In genomic region chr13:12680954-12681571, GRCm38 (mm10) we compare ENCODE assay signal across 8 mouse cellular contexts.
A peak's percentile ranks its signal among the peaks of the same experiment; 100 is the strongest.
DNase-seq lines count a peak whose midpoint lies in the region; ATAC-seq and TF ChIP-seq lines count a peak whose summit lies in the region.
"Not testable (repeated sequence)": the region's sequence is repeated elsewhere in the genome, so short reads cannot be mapped to it uniquely, and the experiment has no call there.

No protein-coding gene starts in this region.

- not testable (repeated sequence) for TF ChIP-seq CTCF in intestine, postnatal 0 days (IDR thresholded peaks at IDR 0.05; ENCODE audit: low read depth)

- H3K9ac ChIP-seq in embryonic facial prominence, embryonic 11.5 days (replicated peaks; ENCODE audit: low read length); forebrain, embryonic 14.5 days (ENCODE audit: low read length); heart, embryonic 14.5 days (ENCODE audit: low read length); hindbrain, embryonic 15.5 days; intestine, postnatal 0 days (ENCODE audit: low read depth, low read length); limb, embryonic 12.5 days (replicated peaks); lung, embryonic 16.5 days (ENCODE audit: low read length); midbrain, embryonic 16.5 days (ENCODE audit: low read depth, low read length): not testable (repeated sequence)

- WGBS in embryonic facial prominence, embryonic 11.5 days: 73% methylated on average over 4 of the region's 6 CpGs
- 80% methylated on average over 3 of the region's 6 CpGs for WGBS in forebrain, embryonic 14.5 days
- 87% methylated on average over 3 of the region's 6 CpGs for WGBS in heart, embryonic 14.5 days
- WGBS in hindbrain, embryonic 15.5 days: 83% methylated on average over 5 of the region's 6 CpGs
- 70% methylated on average over 3 of the region's 6 CpGs for WGBS in intestine, postnatal 0 days
- WGBS in limb, embryonic 12.5 days: 75% methylated on average over 6 of the region's 6 CpGs
- 69% methylated on average over 4 of the region's 6 CpGs for WGBS in lung, embryonic 16.5 days
- WGBS in midbrain, embryonic 16.5 days: 80% methylated on average over 4 of the region's 6 CpGs

- H3K36me3 ChIP-seq in embryonic facial prominence, embryonic 11.5 days (replicated peaks; ENCODE audit: control insufficient read depth, insufficient read depth, low read depth, low read length); forebrain, embryonic 14.5 days (ENCODE audit: control insufficient read depth, insufficient read depth, low read length); heart, embryonic 14.5 days (ENCODE audit: control insufficient read depth, insufficient read depth, low read length); hindbrain, embryonic 15.5 days; intestine, postnatal 0 days (ENCODE audit: control insufficient read depth, insufficient read depth); limb, embryonic 12.5 days; lung, embryonic 16.5 days (ENCODE audit: control insufficient read depth, insufficient read depth, low read length); midbrain, embryonic 16.5 days (ENCODE audit: control insufficient read depth, insufficient read depth, low read length): not testable (repeated sequence)

- not testable (repeated sequence) for H3K27me3 ChIP-seq in embryonic facial prominence, embryonic 11.5 days (ENCODE audit: control insufficient read depth, insufficient read depth, low read length); forebrain, embryonic 14.5 days (replicated peaks; ENCODE audit: control insufficient read depth, insufficient read depth, low read length); heart, embryonic 14.5 days (ENCODE audit: control insufficient read depth, insufficient read depth, low read length); hindbrain, embryonic 15.5 days; intestine, postnatal 0 days (replicated peaks; ENCODE audit: control insufficient read depth, insufficient read depth, low read length); limb, embryonic 12.5 days; lung, embryonic 16.5 days (ENCODE audit: control insufficient read depth, insufficient read depth, low read depth, low read length); midbrain, embryonic 16.5 days (ENCODE audit: control insufficient read depth, insufficient read depth, low read depth, low read length)

- not testable (repeated sequence) for H3K4me3 ChIP-seq in embryonic facial prominence, embryonic 11.5 days (ENCODE audit: low read depth, low read length); forebrain, embryonic 14.5 days (ENCODE audit: low read depth, low read length); heart, embryonic 14.5 days (ENCODE audit: control insufficient read depth in 1 of 2, insufficient read depth in 1 of 2, low read depth in 1 of 2, low read length in 2 of 2); hindbrain, embryonic 15.5 days; intestine, postnatal 0 days (ENCODE audit: low read depth, low read length); limb, embryonic 12.5 days (replicated peaks); lung, embryonic 16.5 days (ENCODE audit: low read length); midbrain, embryonic 16.5 days (ENCODE audit: low read depth, low read length)

- not testable (repeated sequence) for H3K4me1 ChIP-seq in embryonic facial prominence, embryonic 11.5 days (ENCODE audit: control insufficient read depth, insufficient read depth, low read length); forebrain, embryonic 14.5 days (ENCODE audit: control insufficient read depth, insufficient read depth, low read length); heart, embryonic 14.5 days (ENCODE audit: control insufficient read depth in 2 of 2, insufficient read depth in 2 of 2, low read length in 2 of 2); hindbrain, embryonic 15.5 days (replicated peaks); intestine, postnatal 0 days (replicated peaks; ENCODE audit: control insufficient read depth, insufficient read depth, low read length); limb, embryonic 12.5 days (replicated peaks); lung, embryonic 16.5 days (replicated peaks; ENCODE audit: control insufficient read depth, insufficient read depth, low read length); midbrain, embryonic 16.5 days (ENCODE audit: control insufficient read depth, insufficient read depth, low read length)

- H3K9me3 ChIP-seq in embryonic facial prominence, embryonic 11.5 days (replicated peaks; ENCODE audit: control insufficient read depth, low read length); forebrain, embryonic 14.5 days (replicated peaks; ENCODE audit: control insufficient read depth, low read length); heart, embryonic 14.5 days (ENCODE audit: control insufficient read depth, low read length); hindbrain, embryonic 15.5 days; intestine, postnatal 0 days (ENCODE audit: control insufficient read depth); limb, embryonic 12.5 days; lung, embryonic 16.5 days (ENCODE audit: control insufficient read depth, low read length); midbrain, embryonic 16.5 days (replicated peaks; ENCODE audit: control insufficient read depth, low read length, poor library complexity, severe bottlenecking): not testable (repeated sequence)

- not testable (repeated sequence) for H3K4me2 ChIP-seq in embryonic facial prominence, embryonic 11.5 days (ENCODE audit: low read depth, low read length); forebrain, embryonic 14.5 days (ENCODE audit: low read length); heart, embryonic 14.5 days (ENCODE audit: low read length); hindbrain, embryonic 15.5 days; intestine, postnatal 0 days (replicated peaks; ENCODE audit: low read depth); limb, embryonic 12.5 days; lung, embryonic 16.5 days (ENCODE audit: low read depth, low read length); midbrain, embryonic 16.5 days (ENCODE audit: low read length)

- DNase-seq in embryonic facial prominence, embryonic 11.5 days (ENCODE audit: low spot score); forebrain, embryonic 14.5 days (ENCODE audit: low spot score): not testable (repeated sequence)

- H3K27ac ChIP-seq in embryonic facial prominence, embryonic 11.5 days (replicated peaks; ENCODE audit: low read depth, low read length); forebrain, embryonic 14.5 days (ENCODE audit: low read depth, low read length); heart, embryonic 14.5 days (replicated peaks in 1 of 2; ENCODE audit: control insufficient read depth in 1 of 2, insufficient read depth in 1 of 2, low read depth in 2 of 2, low read length in 2 of 2); hindbrain, embryonic 15.5 days (replicated peaks); intestine, postnatal 0 days (ENCODE audit: low read depth, low read length); limb, embryonic 12.5 days; lung, embryonic 16.5 days (ENCODE audit: low read length); midbrain, embryonic 16.5 days (ENCODE audit: low read length): not testable (repeated sequence)

- peak; percentile 65 for ATAC-seq in embryonic facial prominence, embryonic 11.5 days (replicated peaks; ENCODE audit: insufficient number of reproducible peaks, low FRiP score, low TSS enrichment, low read depth)
- ATAC-seq in forebrain, embryonic 14.5 days: peak; percentile 58; the same call in 1 of the 2 replicates
- peak; percentile 39; the same call in 1 of the 2 replicates for ATAC-seq in heart, embryonic 14.5 days (ENCODE audit: insufficient number of reproducible peaks, insufficient read depth, low FRiP score, low read depth)
- ATAC-seq in hindbrain, embryonic 15.5 days (ENCODE audit: low FRiP score, low read depth): peak; percentile 81
- 0 out of 2 replicates have a peak, but pooled peaks have one; percentile 45 for ATAC-seq in intestine, postnatal 0 days
- peak; percentile 32; the same call in 1 of the 2 replicates for ATAC-seq in limb, embryonic 12.5 days (ENCODE audit: insufficient number of reproducible peaks, insufficient read depth, low FRiP score, low TSS enrichment, low read depth)
- 0 out of 2 replicates have a peak, but pooled peaks have one; percentile 10 for ATAC-seq in lung, embryonic 16.5 days (ENCODE audit: low read depth)
- ATAC-seq in midbrain, embryonic 16.5 days: peak; percentile 66

Comparison
In these comparisons a context has a peak if more than half of its experiments do, and no peak if none do; other contexts are left out.
1. ATAC-seq: peak in every context shown above with its lines; median percentile 81 in hindbrain, embryonic 15.5 days; 66 in midbrain, embryonic 16.5 days; 65 in embryonic facial prominence, embryonic 11.5 days; 58 in forebrain, embryonic 14.5 days; 45 in intestine, postnatal 0 days; 39 in heart, embryonic 14.5 days; 32 in limb, embryonic 12.5 days; 10 in lung, embryonic 16.5 days.